Mouse (Mus musculus) ES-Bruce4 (cell line): Measurements from ENCODE around the gene Gyg.

Source experiments
- CTCF ChIP-seq: IDR thresholded peaks from one replicate; pipeline ENCODE4 v1.8.1; 2011; ENCODE audit warnings: low read depth, low read length
- EP300 ChIP-seq: IDR thresholded peaks from 2 replicates; pipeline ENCODE4 v1.6.1; 2011; ENCODE audit warnings: low read depth, low read length; ENCODE audit not compliant: insufficient read depth
- POLR2A ChIP-seq: IDR thresholded peaks from one replicate; pipeline ENCODE4 v1.8.1; 2011; ENCODE audit warnings: low read length; ENCODE audit not compliant: insufficient read depth

DNA sequence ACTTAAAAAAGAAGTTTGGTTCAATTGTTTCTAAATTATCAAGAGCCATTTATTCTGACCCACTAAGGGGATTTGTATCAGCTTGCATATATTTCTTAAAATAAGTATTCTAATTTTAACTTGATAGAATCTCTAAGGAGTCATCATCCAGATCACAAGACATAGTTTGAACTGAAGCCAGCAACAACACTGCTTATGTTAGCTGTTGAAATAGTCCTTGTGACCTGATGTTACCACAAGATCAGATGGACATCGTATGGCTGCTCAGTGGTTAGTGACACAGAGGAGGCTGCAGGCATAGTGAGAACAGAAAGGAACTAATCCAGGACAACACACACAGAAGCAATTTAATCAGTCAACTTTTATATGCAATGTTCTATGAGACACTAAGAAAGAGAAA lies 22.4 kb downstream of the Gyg start:
- TF ChIP-seq CTCF = no peak
- TF ChIP-seq EP300 = no peak
- no peak for TF ChIP-seq POLR2A
